Mouse (Mus musculus): ENCODE results near the gene Sdhd.
A peak's percentile ranks its signal among the peaks of the same experiment; 100 is the strongest.
"Not testable (repeated sequence)": the region's sequence is repeated elsewhere in the genome, so short reads cannot be mapped to it uniquely, and the experiment has no call there.

The Sdhd gene

DNA sequence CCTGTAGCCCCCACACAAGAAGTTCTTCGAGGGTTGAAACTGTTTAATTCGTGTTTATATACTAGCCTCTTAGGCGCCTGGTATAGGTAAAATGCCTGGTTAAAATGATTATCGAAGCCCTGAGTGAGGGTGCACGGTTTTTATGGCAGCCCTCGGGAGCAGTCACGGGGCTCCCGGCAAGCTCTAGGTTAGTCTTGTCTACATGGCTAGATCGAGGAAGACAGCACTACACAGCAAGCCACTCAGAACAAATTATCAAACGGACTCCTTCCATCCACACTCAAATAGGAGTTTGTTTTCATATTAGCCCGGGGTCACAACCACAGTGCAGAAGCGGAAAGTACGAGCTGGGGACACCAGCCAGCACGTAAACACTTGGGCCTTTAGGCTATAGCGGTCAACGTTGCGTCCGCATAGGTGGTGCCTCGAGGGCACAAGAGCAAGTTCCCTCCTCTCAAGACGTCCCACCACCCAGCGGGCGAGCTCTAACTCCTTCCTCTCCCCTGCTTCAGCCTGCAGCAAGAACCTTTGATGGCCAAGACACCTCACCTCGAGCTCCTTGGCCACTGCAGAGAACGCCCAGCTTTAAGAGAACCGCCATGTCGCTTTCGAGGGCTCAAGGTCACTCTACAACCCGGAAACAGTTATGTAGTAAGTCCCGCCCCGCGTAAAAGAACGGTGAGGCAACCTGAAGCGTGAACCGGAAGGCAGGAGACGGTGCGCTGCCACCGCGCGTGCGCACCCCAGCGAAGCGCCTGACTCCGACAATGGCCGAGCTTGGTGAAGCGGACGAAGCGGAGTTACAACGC is at the start of gene Sdhd, which contains the start of gene Timm8b:
TSS of gene Sdhd (minus strand) at position 624 of the 809 bp plus-strand sequence.
TSS of gene Timm8b (plus strand) at position 722 of the 809 bp plus-strand sequence.
- peak; percentile 87 for DNase-seq

DNA sequence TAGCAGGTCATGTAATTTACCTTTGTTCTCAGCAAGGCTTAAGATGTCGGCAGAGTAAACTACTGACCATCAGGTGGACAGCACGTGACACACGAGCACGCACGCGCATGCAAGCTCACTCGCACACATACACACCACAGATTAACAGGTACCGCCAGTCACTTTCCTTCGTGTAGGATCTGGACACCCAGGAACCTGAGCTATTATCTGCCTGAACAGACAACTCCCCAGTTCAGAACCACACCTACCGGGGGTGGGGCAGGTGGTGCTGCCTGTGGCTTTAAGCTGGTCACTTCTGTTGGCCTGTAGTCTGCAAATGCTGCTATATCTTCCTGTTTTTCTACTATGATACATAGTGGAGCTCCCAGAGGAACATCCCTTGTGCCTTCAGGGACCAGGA is 46.9 kb upstream of the Sdhd start:
- no peak for DNase-seq

DNA sequence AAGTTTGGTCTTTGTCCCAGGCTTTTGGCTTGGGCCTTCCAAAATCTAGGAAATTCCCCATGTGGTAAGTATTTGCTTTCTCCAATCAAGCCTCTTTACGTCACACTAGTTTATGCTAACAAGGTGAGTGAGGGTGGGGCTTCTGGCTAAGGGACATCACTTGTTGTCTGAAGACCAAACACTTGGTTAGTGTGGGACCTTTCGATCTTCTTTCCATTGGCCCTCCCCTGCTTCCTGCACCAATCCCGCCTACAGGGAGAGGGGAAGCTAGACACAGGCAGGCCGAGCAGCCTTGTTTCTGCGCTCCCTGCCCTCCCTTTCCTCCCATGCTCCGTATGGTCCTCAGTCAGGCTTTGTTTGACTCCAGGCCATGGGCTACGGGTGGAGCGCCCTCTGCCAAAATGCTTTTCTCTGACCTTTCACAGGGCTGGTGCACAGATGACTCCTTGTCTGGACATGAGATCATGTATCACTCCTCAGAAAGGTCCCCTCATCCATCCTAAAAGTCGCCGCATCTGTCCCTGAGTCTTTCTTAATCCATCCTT is 43.3 kb upstream of the Sdhd start:
- DNase-seq: no peak

DNA sequence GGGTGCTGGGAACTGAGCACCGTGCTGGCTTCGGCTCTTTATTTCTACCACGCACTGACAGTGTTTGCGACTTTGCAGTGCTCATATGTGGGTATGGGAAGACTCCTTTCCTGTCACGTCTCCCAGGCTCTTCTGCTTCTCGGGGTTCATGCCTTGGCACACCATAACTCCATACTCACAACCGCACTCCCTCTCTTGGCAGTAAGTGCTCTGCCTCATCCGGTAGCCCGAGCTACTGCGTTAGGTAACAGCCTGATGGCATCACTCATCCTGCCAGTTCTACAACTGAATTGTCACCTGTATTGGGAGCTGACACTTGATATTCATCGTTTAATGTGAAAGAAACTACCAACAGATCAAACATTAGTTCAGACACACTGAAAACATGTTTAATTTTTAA is 30.7 kb upstream of the Sdhd start:
- DNase-seq: no peak

DNA sequence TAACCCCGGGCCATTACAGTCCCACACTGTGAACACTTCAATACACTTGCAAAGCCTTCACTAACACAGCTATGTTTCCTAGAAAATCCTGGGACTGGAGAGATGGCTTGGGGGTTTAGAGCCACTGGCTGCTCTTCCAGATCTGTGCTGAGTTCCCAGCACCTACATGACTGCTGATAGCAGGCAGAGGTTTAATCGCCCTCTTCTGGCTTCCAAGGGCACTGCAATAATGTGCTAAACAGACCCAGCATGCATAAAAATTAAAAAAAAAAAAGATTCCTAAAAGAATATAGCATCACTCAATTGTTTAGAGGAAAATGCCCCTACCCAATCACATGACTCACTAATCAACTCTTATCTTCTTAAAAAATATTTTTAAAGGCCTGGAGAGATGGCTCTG is 29.4 kb upstream of the Sdhd start:
- DNase-seq: no peak

DNA sequence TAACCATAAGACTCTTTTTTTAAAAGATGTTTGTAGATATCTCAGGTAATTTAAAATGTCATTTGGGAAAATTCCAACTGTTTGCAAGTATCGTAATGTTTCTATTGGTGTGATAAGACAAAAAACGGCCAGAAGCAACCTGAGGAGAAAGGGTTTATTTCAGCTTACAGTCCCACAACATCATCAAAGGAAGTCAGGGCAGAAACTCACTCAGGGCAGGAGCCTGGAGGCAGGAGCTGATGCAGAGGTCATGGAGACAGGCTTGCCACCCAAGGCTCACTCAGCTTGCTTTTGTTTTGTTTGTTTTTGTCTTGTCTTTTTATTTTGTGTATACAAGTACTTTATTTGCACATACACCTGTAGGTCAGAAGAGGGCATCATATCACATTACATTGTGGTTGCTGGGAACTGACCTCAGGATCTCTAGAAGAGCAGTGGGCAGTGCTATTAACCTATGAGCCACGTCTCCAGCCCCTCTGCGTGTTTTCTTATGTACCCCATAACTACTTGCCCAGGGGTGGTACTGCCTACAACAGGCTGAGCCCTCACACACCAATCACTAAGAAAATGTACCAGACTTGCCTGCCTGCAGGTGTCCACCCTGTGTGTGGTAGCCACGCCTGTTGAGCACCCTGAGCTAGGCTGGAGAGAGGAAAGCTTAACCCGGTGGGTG is 28.5 kb upstream of the Sdhd start:
- DNase-seq: no peak

DNA sequence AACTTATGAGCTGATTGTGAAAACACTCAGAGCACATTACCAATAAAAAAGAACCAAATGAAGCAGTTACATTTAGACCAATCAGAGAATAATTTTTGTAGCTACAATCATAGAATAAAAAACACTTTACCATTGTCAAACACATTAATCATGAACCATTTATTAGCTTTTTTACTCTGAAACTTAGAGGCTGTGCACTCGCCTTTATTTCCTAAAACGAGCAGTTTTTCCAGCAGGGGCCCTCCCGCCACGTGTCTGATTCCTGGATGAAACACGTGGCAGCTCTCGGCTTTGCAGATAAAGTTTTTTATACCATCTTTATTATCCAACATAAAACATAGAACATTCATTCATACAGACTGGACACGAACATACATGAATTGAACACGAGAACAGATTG is 27.3 kb upstream of the Sdhd start:
- DNase-seq: not testable (repeated sequence)

DNA sequence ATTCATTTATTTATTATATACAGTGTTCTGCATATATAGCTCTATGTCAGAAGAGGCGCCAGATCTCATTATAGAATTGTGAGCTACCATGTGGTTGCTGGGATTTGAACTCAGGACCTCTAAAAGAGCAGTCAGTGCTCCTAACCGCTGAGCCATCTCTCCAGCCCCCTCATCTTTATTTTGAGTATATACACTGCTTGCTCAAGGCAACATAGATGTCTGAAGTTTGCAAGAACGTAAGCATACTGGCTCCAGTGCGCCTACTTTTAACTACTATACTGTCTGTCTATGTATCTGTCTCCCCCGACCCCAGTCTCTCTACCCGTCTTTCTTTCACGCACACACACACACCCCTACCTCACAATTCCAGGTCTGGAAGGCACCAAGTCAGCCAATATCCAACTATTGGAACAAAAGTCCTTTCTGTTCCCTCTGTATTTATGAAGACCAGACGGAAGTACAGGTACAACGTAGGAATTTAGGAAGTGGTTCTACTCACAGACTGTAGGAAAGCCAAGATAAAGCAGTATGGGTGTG is 14.2 kb upstream of the Sdhd start:
- no peak for DNase-seq

DNA sequence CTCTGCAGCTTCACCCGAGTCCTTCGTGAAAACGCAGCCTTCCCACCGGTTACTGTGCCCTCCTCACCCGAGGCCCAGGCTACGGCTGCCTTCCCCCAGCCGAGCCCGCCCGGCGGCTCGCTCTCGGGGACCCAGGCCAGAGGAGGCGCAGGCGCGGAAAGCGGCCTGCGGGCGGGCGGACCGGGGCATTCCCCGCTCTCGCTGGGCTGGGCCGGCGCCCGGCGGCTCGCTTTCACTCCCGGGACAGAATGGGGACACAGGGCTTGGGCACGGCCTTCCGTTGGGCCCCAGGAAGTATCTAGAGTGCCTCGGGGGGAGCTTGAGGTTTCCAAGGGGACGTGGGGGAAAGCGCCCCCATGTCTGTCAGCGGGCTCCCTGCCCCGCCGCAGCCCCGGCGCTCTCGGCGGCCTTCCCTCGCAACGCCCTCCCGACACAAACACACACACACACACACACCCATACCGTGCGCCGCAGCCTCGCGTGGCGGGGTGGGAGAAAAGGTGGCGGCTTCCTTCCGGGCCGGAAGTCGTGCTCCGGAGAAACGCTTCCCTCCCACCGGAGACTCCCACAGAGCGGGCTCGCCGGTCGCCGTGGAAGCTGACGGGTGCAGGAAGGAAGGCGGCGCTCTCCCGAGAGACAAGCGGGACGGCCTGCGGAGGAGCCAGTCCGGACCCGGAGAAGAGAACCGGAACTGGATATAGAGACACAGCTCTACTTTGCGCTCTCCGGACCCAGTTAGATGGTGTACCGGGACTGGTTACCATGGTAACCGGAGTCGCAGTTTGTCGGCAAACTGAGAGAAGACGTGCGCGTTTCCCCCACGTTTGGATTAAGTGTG is 13.4 kb upstream of the Sdhd start, which contains the start of the genes Pih1d2 and Nkapd1:
TSS of gene Pih1d2 (plus strand) at position 556 of the 838 bp plus-strand sequence.
TSS of gene Nkapd1 (minus strand) at position 699 of the 838 bp plus-strand sequence.
- peak; percentile 83 for DNase-seq

DNA sequence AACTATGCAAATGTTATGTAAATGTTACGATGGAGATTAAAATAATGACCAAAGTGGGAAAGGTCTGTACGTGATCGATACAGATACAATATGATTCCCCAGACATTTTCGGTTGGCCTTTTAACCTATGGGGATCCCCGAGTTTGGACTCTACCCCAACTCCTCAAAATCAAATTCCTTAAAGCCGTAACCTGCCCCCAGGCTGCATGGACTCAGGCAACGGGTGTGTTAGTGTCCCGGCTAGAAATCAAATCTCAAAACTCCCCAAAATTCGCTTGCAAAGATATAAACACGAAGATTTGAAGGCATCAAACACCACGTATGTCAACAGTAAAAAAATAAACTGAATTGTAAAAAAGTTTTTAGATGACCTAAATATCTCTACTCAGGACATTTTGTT is 12.5 kb upstream of the Sdhd start:
- DNase-seq: no peak

DNA sequence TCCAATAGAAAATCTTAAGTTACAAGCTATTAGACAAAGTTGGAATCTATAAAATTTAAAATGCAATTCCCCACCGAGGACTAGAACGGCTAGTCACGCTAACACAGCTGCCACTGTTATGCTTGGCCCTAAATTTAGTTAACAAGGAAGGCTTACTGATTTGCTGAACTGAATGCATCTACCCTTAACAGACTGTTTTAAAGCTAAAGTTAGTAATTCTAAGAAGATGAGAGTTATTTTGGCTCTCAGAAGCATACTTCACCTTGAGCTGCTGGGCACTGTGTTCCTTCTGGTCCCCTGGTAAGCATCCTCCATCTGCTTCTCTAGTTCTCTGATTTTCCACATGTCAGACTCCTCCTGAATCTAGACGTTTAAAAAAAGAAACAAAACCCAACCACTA is 8.5 kb upstream of the Sdhd start:
- DNase-seq: no peak

DNA sequence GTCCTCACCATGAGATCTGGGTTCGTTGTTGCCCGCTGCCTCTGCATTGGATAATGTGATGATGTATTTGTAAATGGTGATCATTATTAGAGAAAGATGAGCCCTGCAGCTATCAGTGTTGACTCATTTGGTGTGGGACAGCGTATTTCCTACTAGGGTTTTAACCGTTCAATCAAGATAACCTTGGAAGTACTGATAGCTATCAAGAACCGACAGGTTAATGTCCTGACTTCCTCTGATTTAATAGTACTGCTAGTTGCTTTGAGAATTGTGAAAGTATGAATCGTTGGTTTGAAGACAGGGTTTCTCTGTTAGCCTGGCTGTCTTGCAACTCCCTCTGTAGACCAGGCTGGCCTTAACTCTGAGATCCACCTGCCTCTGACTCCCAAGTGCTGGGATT is 726 bp upstream of the Sdhd start:
- DNase-seq: no peak

DNA sequence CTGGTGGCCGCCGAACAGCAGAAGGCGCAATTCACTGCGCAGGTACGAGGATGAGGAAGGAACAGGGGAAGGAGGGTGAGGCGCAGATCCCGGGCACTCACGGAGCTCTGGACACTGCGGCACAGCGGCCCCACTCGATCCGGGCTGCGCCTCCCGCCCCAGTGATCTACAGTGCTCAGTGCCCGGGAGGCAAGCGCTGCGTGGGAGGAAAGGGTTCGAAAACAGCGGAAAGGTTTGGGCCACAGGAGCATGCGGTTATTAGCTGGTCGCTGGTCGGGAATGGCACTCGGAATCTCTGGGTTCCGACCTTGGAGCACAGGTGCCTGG is 349 bp upstream of the Sdhd start:
- DNase-seq: no peak

DNA sequence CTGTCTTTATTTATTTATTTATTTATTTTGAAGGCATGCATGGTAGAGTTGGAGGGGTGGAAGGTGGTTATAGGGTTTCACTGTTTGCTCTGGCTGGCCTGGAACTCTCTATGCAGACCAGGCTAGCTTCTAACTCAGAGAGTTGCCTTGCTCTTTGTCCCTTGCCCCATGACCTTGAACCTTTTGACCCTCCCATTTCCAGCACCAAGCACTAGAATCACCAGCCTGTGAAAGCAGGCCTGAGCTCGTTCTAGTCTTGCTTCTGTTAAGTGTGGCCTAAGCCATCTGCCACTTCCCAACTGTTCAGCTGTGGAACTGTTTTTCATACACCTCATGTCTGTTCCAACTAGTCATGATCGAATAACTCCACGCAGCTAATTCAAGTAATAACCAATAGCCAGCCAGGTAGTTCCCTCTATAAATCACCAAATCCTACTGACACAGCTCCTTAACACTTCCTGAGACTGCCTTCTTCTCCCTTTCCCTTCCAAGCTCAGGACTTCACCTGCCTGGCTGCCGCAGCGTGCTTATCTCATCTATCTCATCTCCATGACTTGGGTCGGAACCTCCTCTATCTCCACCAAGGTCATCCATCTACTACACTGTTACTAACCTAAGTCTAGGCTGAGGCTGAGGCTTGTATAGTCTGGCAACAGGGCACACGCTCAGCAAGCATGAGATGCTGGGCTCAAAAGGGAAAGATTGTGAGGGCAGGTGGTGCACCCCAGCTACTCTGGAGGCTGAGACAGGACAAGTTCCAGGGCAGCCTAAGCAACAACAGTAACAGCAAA is 1.4 kb downstream of the Sdhd start:
- DNase-seq: no peak

DNA sequence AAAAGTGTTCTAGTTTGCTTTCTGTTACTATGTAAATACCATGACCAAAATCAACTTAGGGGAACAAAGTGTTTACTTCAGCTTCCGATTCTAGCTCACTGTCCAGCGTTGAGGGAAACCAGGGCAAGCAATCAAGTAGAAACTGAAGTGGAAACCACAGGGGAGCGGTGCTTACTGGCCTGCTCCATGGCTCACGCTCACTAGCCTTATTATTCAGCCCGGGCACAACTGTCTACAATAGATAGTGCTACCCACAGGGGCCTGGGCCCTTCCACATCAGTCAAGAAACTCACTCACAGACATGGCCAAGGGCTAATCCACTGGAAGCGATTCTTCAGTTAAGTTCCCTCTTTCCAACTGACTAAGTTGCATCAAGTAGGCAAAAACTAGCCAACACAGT is 2.1 kb downstream of the Sdhd start:
- no peak for DNase-seq

DNA sequence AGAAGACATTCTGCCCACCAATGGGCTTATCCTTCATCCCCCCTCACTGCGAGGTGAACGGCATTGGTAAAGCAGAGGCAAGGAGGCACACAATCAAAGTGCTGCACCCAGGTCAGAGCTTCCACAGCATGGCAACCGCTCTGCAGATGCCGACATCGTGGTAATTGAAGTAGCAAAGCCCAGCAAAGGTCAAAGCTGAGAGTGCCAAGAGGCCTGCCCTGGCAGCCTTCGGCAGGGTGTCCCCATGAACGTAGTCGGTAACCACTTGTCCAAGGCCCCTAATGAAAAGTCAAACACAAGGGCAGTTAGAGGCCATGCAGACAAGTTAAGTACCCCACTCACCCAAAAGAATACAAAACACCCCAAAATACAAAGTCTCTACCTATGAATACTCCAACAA is 6.6 kb downstream of the Sdhd start:
- no peak for DNase-seq

DNA sequence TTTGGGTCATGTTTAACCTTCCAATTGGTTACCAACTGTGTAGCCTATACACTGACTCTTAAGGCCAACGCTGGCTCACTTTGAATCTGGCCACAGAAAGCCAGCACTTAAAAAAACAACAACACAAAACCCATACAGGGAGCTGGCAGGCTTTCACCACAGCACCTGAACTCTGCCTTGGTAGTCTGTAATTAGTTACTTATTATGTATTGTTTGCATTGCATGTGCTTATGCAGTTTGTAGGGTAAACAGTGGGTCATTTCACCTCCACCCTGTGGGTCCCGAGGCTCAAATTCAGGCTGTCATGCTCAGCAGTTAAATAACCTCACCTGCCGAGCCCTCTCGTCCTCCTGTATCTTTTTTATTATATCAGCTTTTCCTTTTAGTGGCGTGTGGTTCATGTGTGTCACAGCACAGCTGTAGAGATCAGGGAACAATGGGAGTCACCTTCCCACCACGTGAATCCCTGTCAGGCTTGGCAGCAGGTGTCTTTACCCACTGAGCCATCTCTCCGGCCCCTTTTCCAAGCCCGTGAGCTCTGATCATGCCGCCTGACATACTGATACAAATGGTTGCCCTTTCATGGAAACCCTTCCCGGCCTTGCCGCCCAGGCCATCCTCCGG is 8.7 kb downstream of the Sdhd start:
- no peak for DNase-seq

DNA sequence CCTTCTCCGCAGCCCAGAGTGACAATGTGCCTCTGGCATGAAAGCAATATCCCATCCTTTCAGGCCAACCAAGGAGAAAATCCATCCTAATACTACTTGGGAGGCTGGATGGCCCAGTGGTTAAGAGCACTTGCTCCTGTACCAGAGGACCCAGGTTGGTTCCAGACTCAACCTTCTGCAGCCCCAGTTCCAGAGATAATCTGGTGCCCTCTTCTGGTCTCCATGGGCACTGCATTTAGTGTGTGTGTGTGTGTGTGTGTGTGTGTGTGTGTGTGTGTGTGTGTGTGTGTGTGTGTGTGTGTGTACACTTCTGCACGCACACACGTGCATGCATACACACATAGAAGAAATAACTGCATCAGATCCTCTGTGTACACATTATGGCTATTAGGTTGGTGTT is 10.1 kb downstream of the Sdhd start:
- peak; percentile 23 for DNase-seq

DNA sequence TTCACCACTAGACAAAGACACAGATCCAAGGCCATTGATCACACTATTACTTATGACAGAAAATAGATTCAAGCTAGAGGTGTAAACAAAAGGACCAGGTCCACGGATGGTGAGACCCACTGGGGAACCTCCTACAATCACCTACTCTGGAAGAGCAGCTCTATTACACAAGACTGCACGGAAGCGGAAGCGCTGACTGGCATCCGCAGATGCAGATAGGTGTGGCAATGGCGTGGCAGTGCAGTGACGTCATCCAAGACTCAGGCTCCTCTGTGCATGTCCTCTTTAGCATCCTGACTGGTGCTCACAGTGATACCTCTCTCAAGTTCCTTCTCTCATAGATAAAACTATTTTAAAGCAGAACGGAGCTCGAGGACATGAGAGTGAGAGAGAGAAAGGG is 10.7 kb downstream of the Sdhd start:
- DNase-seq: no peak

DNA sequence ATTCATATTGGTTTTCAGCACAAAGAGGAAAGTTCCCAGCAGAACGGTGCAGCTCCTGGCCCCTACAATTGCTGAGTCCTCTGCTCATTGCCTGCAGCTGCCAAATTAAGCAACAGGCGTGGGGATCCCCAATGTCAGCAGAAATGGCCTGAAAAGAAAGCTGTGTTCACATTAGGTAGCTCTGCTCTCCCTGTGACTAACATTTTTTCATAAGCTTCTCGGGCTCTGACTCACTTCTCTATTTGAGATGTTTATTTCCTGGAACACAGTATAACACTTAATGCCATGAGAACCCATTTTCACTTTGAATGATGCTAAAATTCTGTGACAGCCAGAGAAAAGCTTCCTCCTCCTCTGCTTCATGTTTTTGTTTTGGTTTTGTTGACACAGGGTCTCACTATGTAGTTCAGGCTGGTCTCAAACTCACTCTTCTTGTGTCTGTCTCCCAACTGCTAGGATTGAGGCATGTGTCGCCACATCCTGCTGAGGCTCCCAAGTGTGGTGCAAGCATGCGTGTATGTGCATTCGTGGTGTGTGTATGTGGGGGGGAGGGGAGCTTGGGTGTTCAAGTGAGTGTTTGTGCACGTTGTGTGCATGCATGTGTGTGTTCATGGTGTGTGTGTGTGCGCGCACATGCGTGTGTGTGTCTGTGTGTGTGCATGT is 12.6 kb downstream of the Sdhd start:
- no peak for DNase-seq

DNA sequence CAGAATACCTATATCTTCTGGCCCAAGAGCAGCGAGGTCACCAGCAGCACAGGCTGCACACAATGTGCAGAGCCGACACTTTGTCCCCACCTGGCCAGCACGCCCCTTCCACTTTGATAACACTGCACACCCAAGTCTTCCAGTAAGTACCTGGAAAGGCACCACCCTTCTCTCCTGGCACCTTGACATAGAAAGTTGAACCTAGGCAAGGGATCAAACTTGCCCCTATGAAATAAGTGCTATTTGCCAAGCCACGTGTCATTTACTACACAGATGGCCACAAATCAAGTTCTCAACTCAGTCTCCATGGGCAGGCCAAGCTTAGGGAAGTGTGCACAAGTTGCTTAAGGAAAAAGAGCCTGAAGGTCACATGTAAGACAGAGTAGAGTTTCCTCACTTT is 16.7 kb downstream of the Sdhd start:
- no peak for DNase-seq

All from right cerebral cortex, postnatal 4 days (tissue).